Mouse (Mus musculus) liver, postnatal 0 days (tissue): ENCODE results near the gene Atxn2l. TPM values are rescaled to one million over a fixed set of nuclear protein-coding genes. Genes with fewer than 3 reads are reported as not detected.

Experiments used
- ATAC-seq: fragments of 200-750 bp; cut with Nextera tagmentation; 2 replicates; pipeline ENCODE4 v1.8.0; 2017; ENCODE audit warnings: mild to moderate bottlenecking, moderate library complexity
- DNase-seq: peaks from one replicate; pipeline ENCODE4 v3.0.0-alpha.2; 2016
- H3K27ac ChIP-seq: fragments of 300-500 bp; sonication (generic); 2 replicates; pipeline ENCODE4 v1.5.1; 2014; ENCODE audit warnings: antibody characterized with exemption, moderate library complexity, mild to moderate bottlenecking, low read depth
- H3K27me3 ChIP-seq: fragments of 300-500 bp; sonication (generic); 2 replicates; pipeline ENCODE4 v1.6.1; 2014; ENCODE audit warnings: low read length, control low read depth, mixed read lengths; ENCODE audit not compliant: insufficient read depth
- H3K36me3 ChIP-seq: fragments of 300-500 bp; sonication (generic); replicated peaks from 2 replicates; pipeline ENCODE4 v1.6.1; 2014; ENCODE audit warnings: mild to moderate bottlenecking, control low read depth, low read length, moderate library complexity, mixed read lengths; ENCODE audit not compliant: insufficient read depth
- H3K4me1 ChIP-seq: fragments of 300-500 bp; sonication (generic); 2 replicates; pipeline ENCODE4 v1.6.1; 2014; ENCODE audit warnings: antibody characterized with exemption, mild to moderate bottlenecking, control low read depth; ENCODE audit not compliant: insufficient read depth
- H3K4me2 ChIP-seq: fragments of 300-500 bp; sonication (generic); 2 replicates; pipeline ENCODE4 v1.6.1; 2014; ENCODE audit warnings: low read depth, mild to moderate bottlenecking, low read length, moderate library complexity, mixed read lengths
- H3K4me3 ChIP-seq: fragments of 300-500 bp; sonication (generic); 2 replicates; pipeline ENCODE4 v1.5.1; 2014; ENCODE audit warnings: low read depth, low read length
- H3K9ac ChIP-seq: fragments of 300-500 bp; sonication (generic); replicated peaks from 2 replicates; pipeline ENCODE4 v1.6.1; 2014; ENCODE audit warnings: mild to moderate bottlenecking, moderate library complexity
- H3K9me3 ChIP-seq: fragments of 300-500 bp; sonication (generic); 2 replicates; pipeline ENCODE4 v1.6.1; 2016; ENCODE audit warnings: mild to moderate bottlenecking, control low read depth, low read length, mixed read lengths
- CTCF ChIP-seq: sonication (generic); IDR thresholded peaks from 2 replicates; pipeline ENCODE4 v1.5.1; 2016; ENCODE audit warnings: antibody characterized with exemption, low read depth
- EP300 ChIP-seq: IDR thresholded peaks from 2 replicates; pipeline ENCODE4 v1.6.1; 2016; ENCODE audit warnings: antibody characterized with exemption, low read depth, mild to moderate bottlenecking
- WGBS: fragments of 180-500 bp; shearing (Covaris S2); extraction: QIAGEN DNeasy Blood & Tissue Kit; methylation state at CpG from one replicate; pipeline ENCODE4 v1.1.7; 2014; ENCODE audit not compliant: insufficient replicate concordance; 5-methylcytosine and 5-hydroxymethylcytosine counted together
- polyA plus RNA-seq: library from polyadenylated mRNA; unstranded; fragments of >200 nt; fragmentation: Nextera tagmentation; extraction: Ambion mirVana; gene quantifications from 2 replicates; pipeline ENCODE4 v1.2.1, GENCODE M21; 2015

Atxn2l gene
- 12.0 and 13.6 TPM in 2 replicates for polyA plus RNA-seq

DNA sequence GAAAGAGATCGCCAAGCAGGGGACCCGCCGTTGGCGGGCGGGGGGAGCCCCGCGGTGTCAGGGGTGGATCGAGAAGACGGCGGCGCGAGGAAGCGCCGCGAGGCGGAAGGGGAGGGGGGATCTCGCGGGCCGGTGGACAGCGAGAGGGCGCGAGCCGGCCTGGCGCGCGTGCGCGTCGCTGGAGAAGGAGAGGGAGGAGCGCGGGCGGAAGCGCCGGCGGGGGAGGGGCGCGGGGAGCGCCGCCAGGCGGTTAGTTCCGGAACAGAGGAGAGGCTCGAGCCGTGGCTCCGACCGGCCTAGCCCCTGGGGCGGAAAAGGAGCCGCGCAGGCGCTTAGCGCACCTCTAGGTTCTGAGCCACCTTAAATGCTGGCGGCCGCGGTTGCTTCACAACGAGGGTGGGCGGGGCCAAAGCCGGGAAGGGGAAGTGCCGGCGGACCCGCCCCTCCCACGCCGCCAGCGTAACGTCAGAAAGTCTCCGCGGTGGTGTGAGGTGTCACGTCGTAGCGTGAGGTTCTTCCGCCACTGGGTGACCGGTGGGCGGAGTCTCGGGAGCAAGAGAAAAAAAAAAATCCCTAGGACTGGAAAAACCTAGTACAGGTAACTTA, at the start of gene Atxn2l:
Atxn2l (minus strand) TSS at position 165 of the 606 bp plus-strand sequence.
- DNase-seq (peak; percentile 99), ATAC-seq (peak; percentile 86)
- H3K4me3 ChIP-seq = peak within 1 kb of the TSS; percentile 80

GRCm38 (mm10) chr7:126545631-126546030, 42.4 kb upstream of the Atxn2l start:
- Histone ChIP-seq H3K4me3 (no peak overlapping the region), H3K4me2 (no peak overlapping the region), H3K9me3 (no peaks in the 10 kb centered on the region), H3K36me3 (peaks cover 50% of the 10 kb centered on the region), H3K9ac (no peak overlapping the region), H3K27me3 (no peaks in the 10 kb centered on the region), H3K4me1 (no peaks in the 10 kb centered on the region), H3K27ac (no peak overlapping the region)
- WGBS = 88% methylated on average over 2 of the region's 2 CpGs
- DNase-seq = no peak
- no peak for ATAC-seq
- no peak for TF ChIP-seq EP300
- TF ChIP-seq CTCF = no peak

More for the DNA sequence above, at the start of gene Atxn2l:
- peak within 1 kb of the TSS; percentile 100 for H3K9ac ChIP-seq
- H3K36me3 ChIP-seq = peaks cover 29% of the 10 kb centered on the region
- peak within 1 kb of the TSS; percentile 97 for H3K27ac ChIP-seq
- TF ChIP-seq CTCF = peak; percentile 68
- peak; percentile 88; the same call in 1 of the 2 replicates for TF ChIP-seq EP300
- WGBS = 0% methylated on average over 34 of the region's 72 CpGs
- H3K9me3 ChIP-seq = no peaks in the 10 kb centered on the region
- H3K4me2 ChIP-seq = peak within 1 kb of the TSS; percentile 84
- H3K4me1 ChIP-seq = peaks cover 10% of the 10 kb centered on the region
- no peaks in the 10 kb centered on the region for H3K27me3 ChIP-seq

- no peak overlapping the region for H3K4me3 ChIP-seq
- TF ChIP-seq CTCF = no peak
- no peak for TF ChIP-seq EP300
- H3K27me3 ChIP-seq = peaks cover 4% of the 10 kb centered on the region
- no peak overlapping the region for H3K4me2 ChIP-seq
- H3K36me3 ChIP-seq = peaks cover 16% of the 10 kb centered on the region
- no peak overlapping the region for H3K9ac ChIP-seq
- 48% methylated on average over 1 of the region's 1 CpGs for WGBS
- no peak for ATAC-seq
- H3K9me3 ChIP-seq = no peaks in the 10 kb centered on the region
- no peaks in the 10 kb centered on the region for H3K4me1 ChIP-seq
- H3K27ac ChIP-seq = no peak overlapping the region
- peak; percentile 5 for DNase-seq
Observed at GRCm38 (mm10) chr7:126541661-126542060, 38.4 kb upstream of the Atxn2l start.

GRCm38 (mm10) chr7:126537820-126538585, 34.8 kb upstream of the Atxn2l start:
- TF ChIP-seq CTCF (peak; percentile 67), EP300 (no peak)
- no peak overlapping the region for H3K9ac ChIP-seq
- peak; percentile 27 for DNase-seq
- peaks cover 10% of the 10 kb centered on the region for H3K27me3 ChIP-seq
- no peak overlapping the region for H3K4me2 ChIP-seq
- no peaks in the 10 kb centered on the region for H3K36me3 ChIP-seq
- peaks cover 6% of the 10 kb centered on the region for H3K4me1 ChIP-seq
- no peak overlapping the region for H3K27ac ChIP-seq
- 62% methylated on average over 5 of the region's 5 CpGs for WGBS
- H3K4me3 ChIP-seq = no peak overlapping the region
- no peak for ATAC-seq
- H3K9me3 ChIP-seq = no peaks in the 10 kb centered on the region

DNA sequence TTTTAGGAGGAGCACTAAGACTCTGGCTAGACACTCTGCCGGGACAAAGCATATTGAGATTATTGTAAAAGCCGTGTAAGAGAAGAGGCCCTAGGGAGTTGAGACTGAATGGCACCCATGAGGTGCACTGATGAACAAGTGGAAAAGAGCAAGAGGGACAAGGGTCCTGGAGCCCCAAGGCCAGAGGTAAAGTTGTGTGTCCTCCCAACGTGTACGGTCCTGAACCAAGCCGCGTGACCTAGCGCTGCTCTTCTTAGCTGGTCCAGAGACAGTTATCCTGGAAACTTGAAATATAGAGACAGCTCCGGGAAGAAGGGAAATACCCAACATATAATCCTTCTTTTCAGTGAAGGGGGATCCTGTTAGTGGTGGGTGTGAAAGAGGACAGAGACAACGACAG, 33.2 kb upstream of the Atxn2l start:
- 62% methylated on average over 9 of the region's 9 CpGs for WGBS
- no peak overlapping the region for H3K9ac ChIP-seq
- TF ChIP-seq EP300 = no peak
- TF ChIP-seq CTCF = no peak
- H3K36me3 ChIP-seq = no peaks in the 10 kb centered on the region
- peak overlapping the region; percentile 80 for H3K4me2 ChIP-seq
- no peak for ATAC-seq
- H3K9me3 ChIP-seq = no peaks in the 10 kb centered on the region
- H3K27me3 ChIP-seq = peaks cover 10% of the 10 kb centered on the region
- no peak overlapping the region for H3K4me3 ChIP-seq
- H3K4me1 ChIP-seq = peaks cover 6% of the 10 kb centered on the region
- H3K27ac ChIP-seq = no peak overlapping the region
- no peak for DNase-seq

DNA sequence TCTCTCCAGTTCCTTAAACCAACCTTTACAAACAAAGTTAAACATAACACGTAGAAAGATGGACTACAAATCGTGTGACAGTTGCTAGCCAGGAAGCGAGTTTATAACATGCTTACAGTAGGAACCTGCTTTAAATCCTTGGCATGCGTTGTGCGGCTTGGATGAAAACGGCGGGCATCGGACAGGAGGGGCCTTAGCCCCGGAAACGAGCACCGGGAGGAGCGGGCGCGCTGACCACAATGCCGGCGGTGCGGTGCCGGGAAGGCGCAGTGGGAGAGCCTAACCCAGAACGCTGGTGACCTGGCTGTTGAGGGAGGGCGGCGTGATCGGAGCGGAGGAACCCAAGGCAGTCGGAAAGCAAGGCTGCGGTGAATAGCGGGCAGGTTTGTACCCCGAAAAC, 32.5 kb upstream of the Atxn2l start:
- no peak for ATAC-seq
- TF ChIP-seq CTCF = no peak
- TF ChIP-seq EP300 = no peak
- peaks cover 6% of the 10 kb centered on the region for H3K4me1 ChIP-seq
- WGBS = 2% methylated on average over 28 of the region's 28 CpGs
- no peaks in the 10 kb centered on the region for H3K36me3 ChIP-seq
- peak; percentile 35 for DNase-seq
- H3K27me3 ChIP-seq = peaks cover 10% of the 10 kb centered on the region
- peak overlapping the region; percentile 38; the same call in 1 of the 2 replicates for H3K9ac ChIP-seq
- no peak overlapping the region for H3K27ac ChIP-seq
- H3K9me3 ChIP-seq = no peaks in the 10 kb centered on the region
- peak overlapping the region; percentile 45 for H3K4me3 ChIP-seq
- H3K4me2 ChIP-seq = peak overlapping the region; percentile 80
